Mouse (Mus musculus): ENCODE data around the gene Maats1. TPM values are rescaled to one million over a fixed set of nuclear protein-coding genes. Genes with fewer than 3 reads are reported as not detected.

The Maats1 gene
- total RNA-seq, 2 experiments from 2014 or later = 1.4 TPM

GRCm38 (mm10) chr16:38307221-38307605 lies 34.7 kb downstream of the Maats1 start:
- no peak for DNase-seq (ENCODE audit: low spot score in 2 of 2)
- intact Hi-C loops (cut with DNase I) = no loop called here

GRCm38 (mm10) chr16:38306571-38307220 lies 35.2 kb downstream of the Maats1 start:
- intact Hi-C loops (cut with DNase I) = no loop called here
- DNase-seq (ENCODE audit: low spot score in 2 of 2) = no peak

GRCm38 (mm10) chr16:38304460-38305194 lies 37.3 kb downstream of the Maats1 start:
- intact Hi-C loops (cut with DNase I) = no loop called here
- DNase-seq (ENCODE audit: low spot score in 2 of 2) = no peak

- intact Hi-C loops (cut with DNase I) = no loop called here
- no peak for DNase-seq (ENCODE audit: low spot score in 2 of 2)
Measured at GRCm38 (mm10) chr16:38302367-38302766, 39.6 kb downstream of the Maats1 start.

- DNase-seq (ENCODE audit: low spot score in 2 of 2) = no peak
- intact Hi-C loops (cut with DNase I) = no loop called here
Measured at GRCm38 (mm10) chr16:38298410-38298809, 43.5 kb downstream of the Maats1 start.

GRCm38 (mm10) chr16:38295349-38295930 lies 46.5 kb downstream of the Maats1 start:
- peak in 1 of 2 experiments; percentile 16 for DNase-seq (ENCODE audit: low spot score in 2 of 2)
- intact Hi-C loops (cut with DNase I) = loop anchor here (1.0 kb wide), 1 partner anchor 211 kb away; no protein-coding TSS in a partner anchor

GRCm38 (mm10) chr16:38294685-38295348 lies 47.1 kb downstream of the Maats1 start, which contains the start of gene Nr1i2:
Nr1i2 (minus strand) TSS chr16:38294824.
- DNase-seq (ENCODE audit: low spot score in 2 of 2) = no peak

GRCm38 (mm10) chr16:38290151-38290550 lies 51.8 kb downstream of the Maats1 start:
- intact Hi-C loops (cut with DNase I) = no loop called here
- no peak for DNase-seq (ENCODE audit: low spot score in 2 of 2)

More at GRCm38 (mm10) chr16:38294685-38295348, 47.1 kb downstream of the Maats1 start, which contains the start of gene Nr1i2:
- intact Hi-C loops (cut with DNase I) = loop anchor here (1.0 kb wide), 1 partner anchor 211 kb away; no protein-coding TSS in a partner anchor

- no peak for DNase-seq (ENCODE audit: low spot score in 2 of 2)
- intact Hi-C loops (cut with DNase I) = no loop called here
Measured at GRCm38 (mm10) chr16:38288851-38289250, 53.1 kb downstream of the Maats1 start.

GRCm38 (mm10) chr16:38287762-38288161 lies 54.2 kb downstream of the Maats1 start:
- DNase-seq (ENCODE audit: low spot score in 2 of 2) = no peak
- intact Hi-C loops (cut with DNase I) = no loop called here

- DNase-seq (ENCODE audit: low spot score in 2 of 2) = no peak
- intact Hi-C loops (cut with DNase I) = no loop called here
Measured at GRCm38 (mm10) chr16:38287357-38287756, 54.6 kb downstream of the Maats1 start.

- intact Hi-C loops (cut with DNase I) = no loop called here
Measured at GRCm38 (mm10) chr16:38286541-38286940, 55.4 kb downstream of the Maats1 start.

GRCm38 (mm10) chr16:38285801-38286200 lies 56.1 kb downstream of the Maats1 start:
- intact Hi-C loops (cut with DNase I) = no loop called here

More at GRCm38 (mm10) chr16:38286541-38286940, 55.4 kb downstream of the Maats1 start:
- no peak for DNase-seq (ENCODE audit: low spot score in 2 of 2)

GRCm38 (mm10) chr16:38283300-38283699 lies 58.6 kb downstream of the Maats1 start:
- intact Hi-C loops (cut with DNase I) = no loop called here
- no peak for DNase-seq (ENCODE audit: low spot score in 2 of 2)

More at GRCm38 (mm10) chr16:38285801-38286200, 56.1 kb downstream of the Maats1 start:
- DNase-seq (ENCODE audit: low spot score in 2 of 2) = no peak

- DNase-seq (ENCODE audit: low spot score in 2 of 2) = no peak
- intact Hi-C loops (cut with DNase I) = no loop called here
Measured at GRCm38 (mm10) chr16:38282559-38283160, 59.3 kb downstream of the Maats1 start.

- intact Hi-C loops (cut with DNase I) = no loop called here
- no peak for DNase-seq (ENCODE audit: low spot score in 2 of 2)
Measured at GRCm38 (mm10) chr16:38280951-38281350, 61.0 kb downstream of the Maats1 start.

- no peak for DNase-seq (ENCODE audit: low spot score in 2 of 2)
- intact Hi-C loops (cut with DNase I) = no loop called here
Measured at GRCm38 (mm10) chr16:38279794-38280193, 62.1 kb downstream of the Maats1 start.

- no peak for DNase-seq (ENCODE audit: low spot score in 2 of 2)
- intact Hi-C loops (cut with DNase I) = no loop called here
Measured at GRCm38 (mm10) chr16:38274737-38275136, 67.2 kb downstream of the Maats1 start.

GRCm38 (mm10) chr16:38272483-38272882 lies 69.5 kb downstream of the Maats1 start:
- intact Hi-C loops (cut with DNase I) = no loop called here
- DNase-seq (ENCODE audit: low spot score in 2 of 2) = no peak

- intact Hi-C loops (cut with DNase I) = no loop called here
- DNase-seq (ENCODE audit: low spot score in 2 of 2) = no peak
Measured at GRCm38 (mm10) chr16:38271601-38272000, 70.3 kb downstream of the Maats1 start.
